Mouse (Mus musculus): Measurements from ENCODE around the gene Psme3. TPM values are rescaled to one million over a fixed set of nuclear protein-coding genes. Genes with fewer than 3 reads are reported as not detected.
"Not testable (repeated sequence)": the region's sequence is repeated elsewhere in the genome, so short reads cannot be mapped to it uniquely, and the experiment has no call there.

Gene Psme3
- total RNA-seq, 1 experiment from 2014 or later, result 153 TPM

GRCm38 (mm10) chr11:101307744-101308143, 8.3 kb upstream of the Psme3 start:
- no peak for ATAC-seq (replicated peaks; ENCODE audit: low read depth, poor library complexity, severe bottlenecking)

GRCm38 (mm10) chr11:101311083-101311482, 4.9 kb upstream of the Psme3 start:
- no peak for ATAC-seq (replicated peaks; ENCODE audit: low read depth, poor library complexity, severe bottlenecking)

- no peak for ATAC-seq (replicated peaks; ENCODE audit: low read depth, poor library complexity, severe bottlenecking)
These were observed 3.9 kb upstream of the Psme3 start for GRCm38 (mm10) chr11:101312150-101312549.

- no peak for ATAC-seq (replicated peaks; ENCODE audit: low read depth, poor library complexity, severe bottlenecking)
These were observed 1.4 kb upstream of the Psme3 start for GRCm38 (mm10) chr11:101314567-101314966.

- no peak for ATAC-seq (replicated peaks; ENCODE audit: low read depth, poor library complexity, severe bottlenecking)
These were observed 847 bp upstream of the Psme3 start for GRCm38 (mm10) chr11:101315082-101315650.

GRCm38 (mm10) chr11:101316501-101316917, 496 bp downstream of the Psme3 start:
- ATAC-seq (replicated peaks; ENCODE audit: low read depth, poor library complexity, severe bottlenecking), result peak; percentile 13; the same call in 1 of the 2 replicates

DNA sequence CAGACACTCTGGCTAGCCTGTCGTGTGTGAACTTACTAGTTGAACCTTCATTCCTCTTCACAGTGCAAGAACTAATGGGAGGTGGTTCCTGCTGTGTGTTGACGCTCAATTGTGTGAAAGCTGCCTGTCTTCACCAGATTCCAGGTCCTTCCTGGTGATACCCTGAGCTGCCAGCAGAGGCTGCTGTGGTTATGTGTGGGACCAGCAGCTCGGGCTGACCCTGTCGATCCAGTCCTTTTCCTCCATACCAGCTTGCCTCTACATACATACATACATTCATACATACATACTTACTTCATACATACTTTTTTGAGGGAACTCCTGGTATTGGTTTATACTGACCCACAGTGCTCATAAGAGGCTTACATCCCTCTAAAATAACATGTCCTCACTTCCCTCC, 7.6 kb downstream of the Psme3 start:
- ATAC-seq (replicated peaks; ENCODE audit: low read depth, poor library complexity, severe bottlenecking), result peak; percentile 81

DNA sequence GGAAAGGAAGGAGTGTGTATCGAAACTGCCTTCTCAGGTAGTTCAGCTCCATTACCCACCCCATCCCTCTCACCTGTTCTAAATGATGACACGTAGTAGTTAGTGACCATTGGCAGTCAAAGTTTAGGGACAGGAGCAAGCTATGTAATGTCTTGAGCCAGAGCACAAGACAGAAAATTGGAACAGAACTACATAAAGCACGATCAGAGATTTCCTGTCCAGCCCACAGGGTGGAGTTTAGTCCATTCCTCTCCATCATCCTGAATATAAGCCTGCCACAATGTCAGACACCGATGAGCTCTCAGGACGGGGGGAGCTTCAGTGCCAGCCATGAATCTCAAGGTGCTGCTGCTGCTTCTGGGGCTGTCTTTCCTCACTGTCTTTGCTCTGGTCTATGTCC, 8.8 kb downstream of the Psme3 start, which contains the start of gene Aoc2:
Aoc2 (plus strand) TSS at position 301 of the 400 bp plus-strand sequence.
- ATAC-seq (replicated peaks; ENCODE audit: low read depth, poor library complexity, severe bottlenecking), result no peak

GRCm38 (mm10) chr11:101325201-101325600, 9.2 kb downstream of the Psme3 start:
- ATAC-seq (replicated peaks; ENCODE audit: low read depth, poor library complexity, severe bottlenecking), result not testable (repeated sequence)

DNA sequence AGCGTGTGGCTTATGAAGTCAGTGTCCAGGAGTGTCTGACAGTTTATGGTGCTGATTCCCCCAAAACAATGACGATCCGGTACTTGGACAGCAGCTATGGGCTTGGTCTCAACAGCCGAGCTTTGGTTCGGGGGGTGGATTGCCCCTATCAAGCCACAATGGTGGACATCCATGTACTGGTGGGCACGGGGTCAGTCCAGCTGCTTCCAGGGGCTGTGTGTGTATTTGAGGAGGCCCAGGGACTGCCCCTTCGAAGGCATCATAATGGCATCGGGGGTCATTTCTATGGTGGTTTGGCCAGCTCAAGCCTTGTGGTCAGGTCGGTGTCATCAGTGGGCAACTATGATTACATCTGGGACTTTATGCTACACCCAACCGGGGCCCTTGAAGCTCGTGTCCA, 10.1 kb downstream of the Psme3 start:
- ATAC-seq (replicated peaks; ENCODE audit: low read depth, poor library complexity, severe bottlenecking), result no peak

GRCm38 (mm10) chr11:101327311-101327710, 11.3 kb downstream of the Psme3 start:
- no peak for ATAC-seq (replicated peaks; ENCODE audit: low read depth, poor library complexity, severe bottlenecking)

- ATAC-seq (replicated peaks; ENCODE audit: low read depth, poor library complexity, severe bottlenecking), result no peak
These were observed 13.1 kb downstream of the Psme3 start for GRCm38 (mm10) chr11:101328941-101329635.

DNA sequence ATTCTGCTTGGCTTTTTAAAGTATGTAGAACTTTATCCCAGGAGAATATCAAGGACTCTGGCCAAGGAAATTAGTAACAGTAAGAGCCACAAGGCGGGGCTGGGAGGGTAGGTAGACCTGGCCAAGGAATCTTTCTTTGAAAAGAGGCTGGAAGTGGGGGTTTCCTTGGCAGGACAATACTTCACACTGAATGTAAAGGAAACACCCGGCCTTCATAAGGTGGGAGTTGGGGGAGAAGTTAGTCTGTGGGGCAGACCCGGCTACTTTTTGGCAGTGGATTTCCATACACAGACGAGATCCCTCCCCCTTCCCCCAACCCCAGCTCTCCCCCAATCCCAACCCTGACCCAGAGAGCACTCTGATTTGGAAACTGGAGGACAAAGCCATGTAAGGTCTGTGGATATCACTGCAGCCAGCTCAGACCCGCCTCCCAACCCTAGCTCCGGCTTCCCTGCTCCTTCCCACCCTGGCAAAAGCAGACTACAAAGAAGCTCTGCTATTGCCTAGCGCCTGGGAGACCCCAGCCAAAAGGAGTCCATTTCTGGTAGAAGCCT, 14.4 kb downstream of the Psme3 start, which contains the start of gene Aoc3:
Aoc3 (plus strand) TSS at position 235 of the 554 bp plus-strand sequence.
- no peak for ATAC-seq (replicated peaks; ENCODE audit: low read depth, poor library complexity, severe bottlenecking)

DNA sequence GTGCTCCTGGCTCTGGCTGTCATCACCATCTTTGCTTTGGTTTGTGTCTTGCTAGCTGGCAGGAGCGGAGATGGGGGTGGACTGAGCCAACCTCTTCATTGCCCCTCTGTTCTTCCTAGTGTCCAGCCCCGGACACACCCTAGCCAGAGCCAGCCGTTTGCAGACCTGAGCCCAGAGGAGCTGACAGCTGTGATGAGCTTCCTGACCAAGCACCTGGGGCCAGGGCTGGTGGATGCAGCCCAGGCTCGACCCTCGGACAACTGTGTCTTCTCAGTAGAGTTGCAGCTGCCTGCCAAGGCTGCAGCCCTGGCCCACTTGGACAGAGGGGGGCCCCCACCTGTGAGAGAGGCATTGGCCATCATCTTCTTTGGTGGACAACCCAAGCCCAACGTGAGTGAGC, 14.9 kb downstream of the Psme3 start:
- ATAC-seq (replicated peaks; ENCODE audit: low read depth, poor library complexity, severe bottlenecking), result not testable (repeated sequence)

DNA sequence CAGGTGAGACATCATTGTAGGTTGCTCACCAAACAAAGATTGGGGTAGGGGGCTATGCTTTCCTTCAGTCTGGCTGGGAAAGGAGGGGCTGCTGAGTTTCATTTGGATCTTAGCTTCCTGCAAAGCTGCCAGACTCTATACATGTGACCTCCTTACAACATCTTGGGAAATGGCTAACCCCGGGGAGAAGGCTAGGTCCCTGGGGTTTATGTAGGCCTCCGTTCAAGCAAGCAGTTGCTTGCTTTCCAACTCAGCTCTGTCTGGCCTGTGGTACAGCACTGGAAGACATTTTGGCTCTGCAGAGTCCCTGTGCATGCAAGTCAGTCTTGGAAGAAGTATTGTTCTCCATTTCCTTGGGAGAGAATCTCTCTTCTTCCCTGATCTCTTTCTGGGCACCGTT, 16.5 kb downstream of the Psme3 start:
- no peak for ATAC-seq (replicated peaks; ENCODE audit: low read depth, poor library complexity, severe bottlenecking)

DNA sequence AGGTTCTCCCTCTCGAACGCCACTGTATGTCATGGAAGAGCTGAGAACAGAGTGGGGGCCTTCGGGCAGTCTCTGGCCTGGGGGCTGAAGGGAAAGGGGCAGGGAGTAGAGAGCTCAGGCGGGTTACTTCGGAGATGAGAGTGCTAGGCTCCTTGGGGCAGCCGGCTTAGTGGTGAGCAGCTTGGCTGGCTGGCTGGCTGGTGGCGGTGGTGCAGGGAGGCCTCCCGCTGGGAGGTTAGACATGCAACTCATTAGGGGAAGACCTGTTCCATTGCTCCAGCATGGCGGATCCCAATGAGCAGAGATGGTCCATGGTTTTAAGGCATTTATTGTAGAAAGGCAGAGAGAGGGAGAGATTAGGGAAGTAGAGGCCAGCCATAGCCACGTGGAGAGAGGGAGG, 18.0 kb downstream of the Psme3 start:
- ATAC-seq (replicated peaks; ENCODE audit: low read depth, poor library complexity, severe bottlenecking), result no peak

GRCm38 (mm10) chr11:101334516-101334915, 18.5 kb downstream of the Psme3 start:
- no peak for ATAC-seq (replicated peaks; ENCODE audit: low read depth, poor library complexity, severe bottlenecking)

DNA sequence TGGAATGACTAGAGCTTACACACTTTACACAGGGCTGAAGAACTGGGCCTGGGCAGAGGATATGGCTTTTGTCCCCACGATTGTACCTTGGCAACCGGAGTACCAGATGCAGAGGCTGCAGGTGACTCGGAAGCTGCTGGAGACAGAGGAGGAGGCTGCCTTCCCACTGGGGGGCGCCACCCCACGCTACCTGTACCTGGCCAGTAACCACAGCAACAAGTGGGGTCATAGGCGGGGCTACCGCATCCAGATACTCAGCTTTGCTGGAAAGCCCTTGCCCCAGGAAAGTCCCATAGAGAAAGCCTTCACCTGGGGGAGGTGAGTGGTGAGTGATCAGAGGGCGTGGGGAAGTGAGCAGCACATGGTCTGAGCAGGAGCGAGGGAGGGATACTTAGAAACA, 19.7 kb downstream of the Psme3 start:
- no peak for ATAC-seq (replicated peaks; ENCODE audit: low read depth, poor library complexity, severe bottlenecking)

DNA sequence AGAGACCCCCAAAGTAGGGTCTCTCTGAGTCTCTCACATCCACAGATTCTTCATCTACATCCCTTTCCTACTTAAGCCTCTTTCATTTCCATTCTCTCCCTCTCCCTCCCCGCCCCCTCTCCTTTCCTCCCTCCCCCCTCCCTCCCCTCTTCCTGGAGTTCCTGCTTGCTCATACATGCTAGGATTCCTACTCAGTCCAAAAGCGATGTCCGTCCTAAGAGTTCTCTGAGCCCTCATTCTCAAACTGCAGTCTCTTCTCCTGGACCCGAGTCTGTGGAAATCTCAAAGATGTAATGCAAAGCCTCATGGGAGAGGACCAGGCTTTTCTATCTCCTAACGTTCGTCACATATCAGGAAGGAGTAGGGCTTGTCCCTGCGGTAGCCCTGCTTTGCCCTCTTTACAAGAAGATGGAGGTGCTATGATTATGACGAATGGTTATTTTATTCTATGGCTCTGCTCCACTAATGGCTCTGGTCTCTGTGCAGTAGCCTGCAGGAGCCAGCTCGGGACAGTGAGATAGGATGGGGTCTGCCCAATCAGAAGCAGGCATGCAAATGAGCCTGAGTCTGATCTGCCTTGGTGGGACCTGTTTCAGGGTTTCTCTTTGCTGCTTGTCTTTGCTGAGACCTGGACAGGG, 22.2 kb downstream of the Psme3 start:
- peak; percentile 90 for ATAC-seq (replicated peaks; ENCODE audit: low read depth, poor library complexity, severe bottlenecking)

DNA sequence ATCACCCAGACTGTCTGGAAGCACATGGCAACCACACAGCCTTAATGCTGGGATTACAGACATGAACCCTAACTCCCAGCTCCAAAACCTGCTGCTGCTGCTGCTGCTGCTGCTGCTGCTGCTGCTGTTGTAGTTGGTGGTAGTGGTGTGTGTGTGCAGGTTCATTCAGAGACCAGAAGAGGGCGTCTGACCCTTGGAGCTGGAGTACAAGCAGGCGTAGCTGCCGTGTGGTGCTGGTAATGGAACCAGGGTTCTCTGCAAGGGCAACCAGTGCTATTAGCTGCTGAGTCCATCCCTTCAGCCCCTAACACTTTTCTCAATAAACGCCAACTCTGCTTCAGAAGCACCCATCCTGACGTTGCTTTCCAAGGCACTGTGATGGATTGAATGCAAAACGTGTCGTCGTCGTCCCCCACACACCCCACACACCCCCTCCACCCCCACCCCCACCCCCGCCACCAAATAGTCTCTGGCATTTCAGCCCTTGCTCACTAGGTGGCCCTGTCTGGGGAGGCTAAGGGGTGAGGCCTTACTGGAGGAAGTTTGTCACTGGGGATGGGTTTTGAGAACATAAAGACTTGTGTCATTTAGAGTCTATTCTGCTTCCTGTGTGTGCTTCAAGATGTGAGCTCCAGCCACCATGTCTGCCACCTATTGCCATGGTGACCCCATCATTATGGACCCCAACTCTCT, 31.2 kb downstream of the Psme3 start:
- no peak for ATAC-seq (replicated peaks; ENCODE audit: low read depth, poor library complexity, severe bottlenecking)

Data from common myeloid progenitor, adult 5-6 weeks (primary cell).